ENCODE assay signal across 10 mouse cellular contexts in the genomic region with DNA sequence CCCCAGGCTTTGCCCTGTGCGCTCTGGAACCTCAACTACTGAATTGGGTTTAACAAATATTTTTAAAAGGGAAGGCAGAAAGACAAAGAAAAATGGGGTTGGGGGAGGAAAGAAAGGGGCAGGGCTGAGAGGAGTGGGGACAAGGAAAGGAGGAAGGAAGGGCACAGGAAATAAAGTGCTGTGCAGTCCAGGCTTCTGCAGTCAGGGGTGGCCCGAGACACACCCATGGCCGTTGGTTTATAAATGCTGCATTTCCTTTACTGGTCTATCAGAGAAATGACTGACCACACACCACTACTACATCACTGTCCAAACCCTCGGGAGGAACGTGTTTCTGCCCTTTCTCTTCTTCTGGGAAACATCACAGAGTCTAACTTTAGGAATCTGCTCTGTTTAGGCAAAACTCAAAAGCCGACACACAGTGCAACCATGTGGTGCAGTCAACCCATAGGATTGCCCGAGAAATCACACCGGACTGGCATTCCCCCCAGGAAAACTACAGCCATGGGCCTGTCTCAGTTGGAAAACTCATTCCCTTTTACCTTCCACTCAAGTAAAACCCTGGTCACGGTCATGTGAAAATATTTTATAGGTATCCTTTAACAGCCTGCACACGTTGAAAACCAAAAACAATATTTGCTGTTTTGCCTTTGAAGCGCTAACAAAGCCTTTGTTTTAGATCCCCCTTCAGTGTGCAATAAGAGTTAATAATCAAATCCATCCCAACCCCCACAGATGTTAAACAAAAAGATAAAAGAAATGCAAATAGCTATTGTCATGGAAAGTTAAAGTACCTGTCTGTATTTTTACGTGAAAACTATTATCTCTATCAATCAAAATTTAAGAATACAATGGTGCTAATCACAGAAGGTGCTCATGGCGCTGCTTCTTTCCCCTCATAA.
DNase-seq lines count a peak whose midpoint lies in the region; ATAC-seq and TF ChIP-seq lines count a peak whose summit lies in the region.
"Had no signal": no experiment of that assay in that cellular context is flagged by ENCODE, and none has a peak within 500 bp of the region (broad histone marks: within the 10 kb centered on the region; RNA-seq: fewer than 3 reads in every experiment).

No protein-coding gene starts in this region.

- H3K4me3 ChIP-seq in forebrain, embryonic 10.5 days = no peak overlapping the region
- H3K4me3 ChIP-seq in forebrain, embryonic 14.5 days (ENCODE audit: low read depth, low read length) = no peak overlapping the region
- H3K4me3 ChIP-seq in midbrain, embryonic 10.5 days = no peak overlapping the region
- no peak overlapping the region for H3K4me3 ChIP-seq in midbrain, embryonic 16.5 days (ENCODE audit: low read depth, low read length)
- H3K4me3 ChIP-seq in liver, embryonic 14.5 days (ENCODE audit: insufficient read depth in 1 of 2, low read depth in 2 of 2, low read length in 2 of 2) = no peak overlapping the region
- no peak overlapping the region for H3K4me3 ChIP-seq in small intestine, adult 2 months (ENCODE audit: low read depth, low read length)

- H3K9me3 ChIP-seq in forebrain, embryonic 10.5 days = no peaks in the 10 kb centered on the region
- no peaks in the 10 kb centered on the region for H3K9me3 ChIP-seq in forebrain, embryonic 14.5 days (replicated peaks; ENCODE audit: control insufficient read depth, low read length)
- H3K9me3 ChIP-seq in midbrain, embryonic 10.5 days (replicated peaks) = no peaks in the 10 kb centered on the region
- no peaks in the 10 kb centered on the region for H3K9me3 ChIP-seq in midbrain, embryonic 16.5 days (replicated peaks; ENCODE audit: control insufficient read depth, low read length, poor library complexity, severe bottlenecking)
- H3K9me3 ChIP-seq in liver, embryonic 14.5 days (ENCODE audit: control insufficient read depth, low read length) = no peaks in the 10 kb centered on the region

- ATAC-seq in forebrain, embryonic 14.5 days = no peak
- ATAC-seq in midbrain, embryonic 16.5 days = no peak
- no peak for ATAC-seq in liver, embryonic 14.5 days (ENCODE audit: insufficient read depth)
- ATAC-seq: inflammation-experienced regulatory T-cells, adult 6 months had no signal

- H3K27me3 ChIP-seq in forebrain, embryonic 10.5 days (ENCODE audit: poor library complexity, severe bottlenecking) = peaks cover 12% of the 10 kb centered on the region
- no peaks in the 10 kb centered on the region for H3K27me3 ChIP-seq in forebrain, embryonic 14.5 days (replicated peaks; ENCODE audit: control insufficient read depth, insufficient read depth, low read length)
- H3K27me3 ChIP-seq in midbrain, embryonic 10.5 days (ENCODE audit: low read depth, poor library complexity, severe bottlenecking) = 0 out of 2 replicates have a peak, but pooled peaks cover 4% of the 10 kb centered on the region
- no peaks in the 10 kb centered on the region for H3K27me3 ChIP-seq in midbrain, embryonic 16.5 days (ENCODE audit: control insufficient read depth, insufficient read depth, low read depth, low read length)
- H3K27me3 ChIP-seq in liver, embryonic 14.5 days (ENCODE audit: control insufficient read depth, insufficient read depth, low read length) = no peaks in the 10 kb centered on the region
- H3K27me3 ChIP-seq in small intestine, adult 2 months (ENCODE audit: control insufficient read depth, insufficient read depth, low read length) = no peaks in the 10 kb centered on the region

- no peak overlapping the region for H3K4me2 ChIP-seq in forebrain, embryonic 14.5 days (ENCODE audit: low read length)
- no peak overlapping the region for H3K4me2 ChIP-seq in midbrain, embryonic 16.5 days (ENCODE audit: low read length)
- H3K4me2 ChIP-seq in liver, embryonic 14.5 days (ENCODE audit: low read depth) = peak overlapping the region; percentile 20; the same call in 1 of the 2 replicates

- TF ChIP-seq CTCF in liver, embryonic 14.5 days (IDR thresholded peaks at IDR 0.05; ENCODE audit: low read depth) = no peak
- no peak for TF ChIP-seq CTCF in small intestine, adult 2 months (IDR thresholded peaks at IDR 0.05; ENCODE audit: extremely low read depth, insufficient read length, insufficient replicate concordance, low read depth, low read length)

- 28% methylated on average over 13 of the region's 13 CpGs for WGBS in forebrain, embryonic 10.5 days
- WGBS in forebrain, embryonic 14.5 days = 31% methylated on average over 13 of the region's 13 CpGs
- 27% methylated on average over 13 of the region's 13 CpGs for WGBS in midbrain, embryonic 10.5 days
- WGBS in midbrain, embryonic 16.5 days = 34% methylated on average over 13 of the region's 13 CpGs
- WGBS in liver, embryonic 14.5 days (ENCODE audit: insufficient replicate concordance) = 21% methylated on average over 13 of the region's 13 CpGs
- 30% methylated on average over 13 of the region's 13 CpGs for WGBS in small intestine, adult 2 months

- peak overlapping the region; percentile 44; the same call in 1 of the 2 replicates for H3K27ac ChIP-seq in forebrain, embryonic 10.5 days
- no peak overlapping the region for H3K27ac ChIP-seq in forebrain, embryonic 14.5 days (ENCODE audit: low read depth, low read length)
- 0 out of 2 replicates have a peak overlapping the region, but pooled peaks have one; percentile 13 for H3K27ac ChIP-seq in midbrain, embryonic 10.5 days (replicated peaks)
- H3K27ac ChIP-seq in midbrain, embryonic 16.5 days (ENCODE audit: low read length) = no peak overlapping the region
- H3K27ac ChIP-seq in liver, embryonic 14.5 days = no peak overlapping the region
- H3K27ac ChIP-seq in small intestine, adult 2 months (ENCODE audit: insufficient read depth, low read depth, low read length) = peak overlapping the region; percentile 55; the same call in 1 of the 2 replicates

- no peak for TF ChIP-seq EP300 in liver, embryonic 14.5 days (IDR thresholded peaks at IDR 0.05; ENCODE audit: low read depth)

- no peaks in the 10 kb centered on the region for H3K36me3 ChIP-seq in forebrain, embryonic 10.5 days (replicated peaks)
- no peaks in the 10 kb centered on the region for H3K36me3 ChIP-seq in forebrain, embryonic 14.5 days (ENCODE audit: control insufficient read depth, insufficient read depth, low read length)
- no peaks in the 10 kb centered on the region for H3K36me3 ChIP-seq in midbrain, embryonic 10.5 days
- H3K36me3 ChIP-seq in midbrain, embryonic 16.5 days (ENCODE audit: control insufficient read depth, insufficient read depth, low read length) = no peaks in the 10 kb centered on the region
- no peaks in the 10 kb centered on the region for H3K36me3 ChIP-seq in liver, embryonic 14.5 days (replicated peaks; ENCODE audit: control insufficient read depth, insufficient read depth, low read depth)
- H3K36me3 ChIP-seq in small intestine, adult 2 months (ENCODE audit: control insufficient read depth, insufficient read depth, low read length) = no peaks in the 10 kb centered on the region

- DNase-seq in forebrain, embryonic 10.5 days (ENCODE audit: extremely low spot score, low spot score) = no peak
- no peak for DNase-seq in forebrain, embryonic 14.5 days (ENCODE audit: low spot score)
- no peak for DNase-seq in midbrain, embryonic 10.5 days (ENCODE audit: low spot score)
- no peak for DNase-seq in liver, embryonic 14.5 days (ENCODE audit: low read depth in 3 of 3, low spot score in 3 of 3)
- DNase-seq in layer of hippocampus, adult 8-10 months (ENCODE audit: low spot score in 2 of 2) = no peak
- DNase-seq in cerebellum, postnatal 4 days (ENCODE audit: low spot score in 2 of 2) = no peak
- DNase-seq: cerebellum, adult 9-11 months had no signal

- H3K4me1 ChIP-seq in forebrain, embryonic 10.5 days = peaks cover 78% of the 10 kb centered on the region
- H3K4me1 ChIP-seq in forebrain, embryonic 14.5 days (ENCODE audit: control insufficient read depth, insufficient read depth, low read length) = peaks cover 38% of the 10 kb centered on the region
- peaks cover 79% of the 10 kb centered on the region for H3K4me1 ChIP-seq in midbrain, embryonic 10.5 days
- H3K4me1 ChIP-seq in midbrain, embryonic 16.5 days (ENCODE audit: control insufficient read depth, insufficient read depth, low read length) = peaks cover 27% of the 10 kb centered on the region
- peaks cover 0 to 24% of the 10 kb centered on the region in 2 experiments; a peak in 2 of 4 replicates for H3K4me1 ChIP-seq in liver, embryonic 14.5 days (replicated peaks; ENCODE audit: control insufficient read depth in 2 of 2, insufficient read depth in 2 of 2, low read length in 1 of 2)
- peaks cover 15% of the 10 kb centered on the region for H3K4me1 ChIP-seq in small intestine, adult 2 months (ENCODE audit: control insufficient read depth, insufficient read depth, insufficient read length, low read length)

- no peak for TF ChIP-seq POLR2A in small intestine, adult 2 months (IDR thresholded peaks at IDR 0.05; ENCODE audit: low read depth, low read length)

- H3K9ac ChIP-seq in forebrain, embryonic 14.5 days (ENCODE audit: low read length) = no peak overlapping the region
- H3K9ac ChIP-seq in midbrain, embryonic 16.5 days (ENCODE audit: low read depth, low read length) = no peak overlapping the region
- no peak overlapping the region for H3K9ac ChIP-seq in liver, embryonic 14.5 days (replicated peaks)

Comparison
In these comparisons a context has a peak if more than half of its experiments do, and no peak if none do; other contexts are left out.
1. H3K27ac ChIP-seq: peak in forebrain, embryonic 10.5 days (single experiment), midbrain, embryonic 10.5 days (single experiment) and small intestine, adult 2 months (single experiment); none in forebrain, embryonic 14.5 days (single experiment), midbrain, embryonic 16.5 days (single experiment) and liver, embryonic 14.5 days (single experiment).